Mouse (Mus musculus) spleen, adult 2 months (tissue): ENCODE results near the gene Mybbp1a.

ENCODE experiments used
- CTCF ChIP-seq: fragments of 200-500 bp; IDR thresholded peaks from 2 replicates; pipeline ENCODE4 v1.5.1; 2011; ENCODE audit warnings: mild to moderate bottlenecking, inconsistent platforms; ENCODE audit not compliant: insufficient read depth, insufficient read length, insufficient replicate concordance; ENCODE audit errors: extremely low read depth
- POLR2A ChIP-seq: fragments of 200-500 bp; IDR thresholded peaks from 2 replicates; pipeline ENCODE4 v1.6.1; 2011; ENCODE audit warnings: low read depth, low read length, inconsistent platforms

DNA sequence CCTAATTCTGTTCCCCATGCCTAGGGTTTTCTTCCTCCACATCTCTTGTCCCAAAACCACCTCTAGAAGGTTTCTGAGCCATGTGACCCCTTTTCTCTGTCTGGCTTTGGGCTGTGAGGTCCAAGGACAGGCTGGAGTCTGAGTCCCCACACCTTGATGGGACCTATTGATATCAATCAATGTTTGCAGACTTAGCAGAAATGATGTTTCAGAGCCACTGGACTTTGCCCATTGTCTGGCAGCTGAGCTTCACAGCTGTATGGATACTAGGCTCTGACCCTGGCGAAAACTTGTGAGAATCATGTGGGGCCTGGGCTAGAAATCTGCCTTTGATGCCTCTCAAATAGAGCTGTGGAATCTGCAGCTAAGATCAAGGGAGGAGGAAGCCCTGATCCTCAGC, 55.6 kb downstream of the Mybbp1a start:
- TF ChIP-seq CTCF: no peak
- TF ChIP-seq POLR2A: no peak
